ENCODE assay signal across 12 mouse cellular contexts in the genomic region with DNA sequence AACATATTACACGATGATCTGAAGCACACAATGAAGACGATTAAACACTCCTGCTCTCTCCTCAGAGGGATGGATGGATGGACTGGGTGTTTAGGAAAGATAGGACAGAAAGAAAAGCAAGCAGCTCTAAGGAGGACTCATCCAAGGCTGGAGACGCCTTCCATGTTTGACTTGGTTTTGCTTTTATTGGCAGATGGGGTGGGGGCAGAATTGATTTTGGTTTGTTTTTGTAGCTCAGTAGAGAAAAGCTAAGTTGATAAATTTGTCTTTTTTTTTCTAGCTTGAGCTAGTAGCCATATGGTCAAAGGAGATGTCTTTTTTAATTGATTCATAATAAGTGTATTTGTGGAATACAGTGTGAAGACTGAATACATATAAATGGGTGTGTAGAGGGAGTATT.
"Had no signal": no experiment of that assay in that cellular context is flagged by ENCODE, and none has a peak within 500 bp of the region (broad histone marks: within the 10 kb centered on the region; RNA-seq: fewer than 3 reads in every experiment).

No protein-coding gene starts in this region.

- DNase-seq: liver, postnatal 0 days; lung, adult 2 months; lung, postnatal 14 days; lung, postnatal 36 days; retina, postnatal 1 day; right cerebral cortex, adult 18-20 months; right cerebral cortex, postnatal 25 days; right cerebral cortex, postnatal 4 days; spleen, adult 18-20 months; thymus, adult 18-20 months; thymus, postnatal 14 days; thymus, postnatal 36 days had no signal
